Comparison of ENCODE assay signal across 8 mouse cellular contexts in genomic region chr17:14279966-14280300, GRCm38 (mm10). TPM values are rescaled to one million over a fixed set of nuclear protein-coding genes. Genes with fewer than 3 reads are reported as not detected.
DNase-seq lines count a peak whose midpoint lies in the region; ATAC-seq and TF ChIP-seq lines count a peak whose summit lies in the region.
"Had no signal": no experiment of that assay in that cellular context is flagged by ENCODE, and none has a peak within 500 bp of the region (broad histone marks: within the 10 kb centered on the region; RNA-seq: fewer than 3 reads in every experiment).

No protein-coding gene starts in this region.

- H3K27ac ChIP-seq in testis, adult 2 months (ENCODE audit: control insufficient read depth, insufficient read depth, low read depth, low read length) = no peak overlapping the region
- H3K27ac ChIP-seq in heart, embryonic 16.5 days (ENCODE audit: low read length) = no peak overlapping the region
- no peak overlapping the region for H3K27ac ChIP-seq in liver, embryonic 15.5 days (replicated peaks)

- peaks cover 7% of the 10 kb centered on the region; the same call in 1 of the 2 replicates for H3K4me1 ChIP-seq in testis, adult 2 months (ENCODE audit: control insufficient read depth, insufficient read depth, low read length)
- peaks cover 11% of the 10 kb centered on the region for H3K4me1 ChIP-seq in heart, embryonic 16.5 days (ENCODE audit: control insufficient read depth, insufficient read depth, low read length)
- no peaks in the 10 kb centered on the region for H3K4me1 ChIP-seq in liver, embryonic 15.5 days (replicated peaks)

- TF ChIP-seq POLR2A in testis, adult 2 months (IDR thresholded peaks at IDR 0.05; ENCODE audit: control insufficient read depth, low read depth, low read length) = no peak

- no peaks in the 10 kb centered on the region for H3K9me3 ChIP-seq in heart, embryonic 16.5 days (replicated peaks; ENCODE audit: control insufficient read depth, low read length)
- no peaks in the 10 kb centered on the region for H3K9me3 ChIP-seq in liver, embryonic 15.5 days (replicated peaks)

- no peak for ATAC-seq in heart, embryonic 16.5 days (replicated peaks; ENCODE audit: extremely low read depth, insufficient read depth, low FRiP score)
- ATAC-seq in liver, embryonic 15.5 days (ENCODE audit: insufficient read depth) = no peak
- ATAC-seq: activated CD4-positive, CD25-positive, alpha-beta regulatory T cell, adult 4 months had no signal

- WGBS in heart, embryonic 16.5 days = 2% methylated on average over 10 of the region's 10 CpGs
- WGBS in liver, embryonic 15.5 days (ENCODE audit: insufficient replicate concordance) = 2% methylated on average over 10 of the region's 10 CpGs

- no peaks in the 10 kb centered on the region for H3K36me3 ChIP-seq in testis, adult 2 months (ENCODE audit: control insufficient read depth, insufficient read depth, low read length)
- H3K36me3 ChIP-seq in heart, embryonic 16.5 days (ENCODE audit: control insufficient read depth, insufficient read depth) = no peaks in the 10 kb centered on the region
- H3K36me3 ChIP-seq in liver, embryonic 15.5 days (replicated peaks) = no peaks in the 10 kb centered on the region

- no peak for DNase-seq in testis, postnatal 10 days (ENCODE audit: low spot score)
- no peak for DNase-seq in embryo, embryonic 11 days
- no peak for DNase-seq in ovary, postnatal 10 days (ENCODE audit: low spot score)
- no peak for DNase-seq in kidney, adult 18-20 months

- H3K27me3 ChIP-seq in testis, adult 2 months (ENCODE audit: control insufficient read depth, insufficient read depth, low read length) = no peaks in the 10 kb centered on the region
- peaks cover 97% of the 10 kb centered on the region for H3K27me3 ChIP-seq in heart, embryonic 16.5 days (ENCODE audit: control insufficient read depth, insufficient read depth, low read length)
- H3K27me3 ChIP-seq in liver, embryonic 15.5 days = peaks cover 88% of the 10 kb centered on the region

- no peak for TF ChIP-seq CTCF in testis, adult 2 months (IDR thresholded peaks at IDR 0.05; ENCODE audit: control insufficient read depth, insufficient read depth, insufficient replicate concordance, low read depth, low read length)

- H3K9ac ChIP-seq in heart, embryonic 16.5 days (ENCODE audit: low read length) = peak overlapping the region; percentile 40
- H3K9ac ChIP-seq in liver, embryonic 15.5 days = no peak overlapping the region

- peak overlapping the region; percentile 16 for H3K4me3 ChIP-seq in testis, adult 2 months (ENCODE audit: control insufficient read depth, low read depth, low read length)
- peak overlapping the region; percentile 54 for H3K4me3 ChIP-seq in heart, embryonic 16.5 days (ENCODE audit: low read length)
- H3K4me3 ChIP-seq in liver, embryonic 15.5 days (replicated peaks) = peak overlapping the region; percentile 34

- peak overlapping the region; percentile 71 for H3K4me2 ChIP-seq in heart, embryonic 16.5 days (ENCODE audit: low read depth, low read length)
- H3K4me2 ChIP-seq in liver, embryonic 15.5 days = peak overlapping the region; percentile 50

RNA-seq across cellular contexts. Expression of gene Smoc2, which starts 0.6 kb away (rescaled TPM):
- polyA plus RNA-seq in testis, adult 2 months (2012; rRNA removed) = 23.7 and 24.6 TPM in 2 replicates
- 33.3 and 37.0 TPM in 2 replicates for polyA plus RNA-seq in heart, embryonic 16.5 days (2015; fragmentation: Nextera tagmentation; extraction: Ambion mirVana)
- polyA plus RNA-seq in liver, embryonic 15.5 days (2015; fragmentation: Nextera tagmentation; extraction: Ambion mirVana) = 5.8 TPM in 2 replicates
- polyA plus RNA-seq: activated CD4-positive, CD25-positive, alpha-beta regulatory T cell, adult 4 months had no signal
